Mouse (Mus musculus) lung, adult 10 weeks (tissue): ENCODE data around the gene Xkr8. TPM values are rescaled to one million over a fixed set of nuclear protein-coding genes. Genes with fewer than 3 reads are reported as not detected.

Experiments
- polyA plus RNA-seq: library from polyadenylated mRNA; stranded (reverse); fragments of 350-450 nt; fragmentation: Illumina TruSeq; extraction: RNeasy Lipid Tissue Mini Kit (QIAGEN cat#74804); gene quantifications from one replicate; pipeline ENCODE4 v1.2.3, GENCODE M21; 2014; ENCODE audit warnings: low read depth, low replicate concordance; ENCODE audit not compliant: insufficient read depth

The Xkr8 gene
- polyA plus RNA-seq: 3.1 TPM

DNA sequence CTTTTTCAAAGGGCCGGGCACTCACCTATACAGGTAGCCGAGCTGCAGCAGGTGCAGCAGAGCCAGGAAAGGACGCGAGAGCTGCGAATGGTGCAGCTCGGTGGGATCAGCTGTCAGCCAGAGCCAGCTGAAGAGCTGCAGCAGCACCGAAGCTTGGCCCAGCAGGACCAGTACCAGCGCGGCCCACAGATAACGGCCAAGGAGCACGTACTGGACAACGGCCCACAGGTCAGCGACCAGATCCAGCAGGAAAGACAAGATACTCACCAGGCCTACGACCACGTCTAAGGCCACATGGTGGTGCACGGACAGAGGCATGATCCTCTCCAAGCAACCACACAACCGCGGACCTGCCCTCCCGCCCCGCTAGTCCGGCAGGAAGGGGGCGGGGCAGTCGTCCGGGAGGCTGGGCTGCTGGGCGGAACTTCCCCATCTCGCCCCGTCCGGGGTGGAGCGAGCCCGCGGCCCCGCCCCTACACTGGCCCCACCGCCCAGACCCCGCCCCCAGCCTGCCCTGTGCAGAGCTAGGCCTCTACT is at the start of gene Xkr8:
TSS of gene Xkr8 (minus strand) at position 399 of the 537 bp plus-strand sequence.

DNA sequence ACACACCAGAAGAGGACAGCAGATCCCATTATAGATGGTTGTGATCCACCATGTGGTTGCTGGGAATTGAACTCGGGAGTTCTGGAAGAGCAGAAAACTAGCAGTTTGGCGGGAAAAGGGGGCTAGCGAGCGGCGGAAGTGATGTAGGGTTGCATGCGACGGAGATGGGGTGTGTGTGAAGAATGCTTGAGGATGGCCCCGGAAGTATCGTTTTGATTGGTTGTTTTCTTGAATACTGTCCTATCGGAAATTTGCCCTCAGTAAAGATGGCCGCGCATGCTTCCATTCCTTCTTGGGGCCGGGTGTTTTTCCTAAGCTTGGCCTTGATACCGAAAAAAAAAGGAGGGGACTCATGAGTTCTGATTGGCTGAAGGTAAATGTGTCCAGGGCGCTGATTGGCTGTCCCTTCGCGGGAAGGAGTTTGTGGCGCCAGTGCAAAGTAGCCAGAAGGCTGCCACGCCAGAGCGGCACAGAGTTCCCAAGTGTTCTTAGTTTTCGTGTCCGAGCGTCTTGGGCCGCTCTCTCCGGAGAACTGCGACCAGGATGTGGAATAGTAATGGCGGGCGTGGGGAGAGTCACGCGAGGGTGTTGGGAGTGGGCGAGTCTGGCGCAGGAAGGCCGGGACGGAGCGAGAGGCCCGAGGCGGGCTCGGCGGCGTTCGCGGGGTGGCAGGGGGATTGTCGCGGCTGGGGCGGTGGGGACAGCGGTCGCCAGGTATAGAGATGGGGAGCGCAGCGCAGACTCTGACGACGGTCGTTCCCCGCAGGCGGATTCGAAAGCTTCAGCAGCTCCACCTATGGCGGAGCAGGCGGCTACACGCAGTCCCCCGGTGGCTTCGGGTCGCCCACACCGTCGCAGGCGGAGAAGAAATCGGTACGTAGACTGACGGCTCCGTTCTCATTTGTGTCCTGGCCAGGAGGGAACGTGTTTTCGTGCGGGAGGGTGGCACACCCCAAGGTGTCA is 35.8 kb upstream of the Xkr8 start, which contains the start of gene Rpa2:
TSS of gene Rpa2 (plus strand) at position 419 of the 963 bp plus-strand sequence.

DNA sequence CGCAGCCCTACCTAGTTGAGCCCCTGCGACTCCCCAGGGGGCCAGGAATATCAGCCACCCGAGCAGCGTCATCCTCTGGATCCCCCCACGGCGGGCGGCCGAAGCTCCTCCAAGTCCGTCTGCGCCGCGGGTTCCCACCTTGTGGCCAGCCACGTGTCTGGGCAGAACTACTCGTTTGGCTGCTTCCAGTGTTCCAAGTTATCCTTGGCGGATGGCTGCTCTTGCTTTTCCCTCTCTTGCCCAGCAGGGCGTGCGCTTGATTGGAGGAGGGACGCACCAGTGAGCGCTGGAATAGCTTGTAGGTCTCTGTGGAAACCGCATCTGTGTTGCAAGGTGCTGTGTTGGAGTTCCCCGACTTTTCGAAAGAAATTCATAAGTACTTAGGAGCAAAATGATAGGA is 24.6 kb upstream of the Xkr8 start, which contains the start of gene Smpdl3b:
TSS of gene Smpdl3b (minus strand) at position 279 of the 400 bp plus-strand sequence.

Other genes with a start within 250 kb of the Xkr8 start
- gene Sesn2, start 222.0 kb downstream of the Xkr8 start, polyA plus RNA-seq: 6.6 TPM
- 312 TPM for gene Atpif1, start 198.9 kb downstream of the Xkr8 start, polyA plus RNA-seq
- gene Dnajc8, start 197.0 kb downstream of the Xkr8 start, polyA plus RNA-seq: 136 TPM
- 2.2 TPM for gene Ptafr, start 168.5 kb downstream of the Xkr8 start, polyA plus RNA-seq
- gene Eya3, start 93.6 kb downstream of the Xkr8 start, polyA plus RNA-seq: 8.0 TPM
- gene Smpdl3b, start 24.7 kb upstream of the Xkr8 start, polyA plus RNA-seq: 2.6 TPM
- 12.4 TPM for gene Rpa2, start 35.8 kb upstream of the Xkr8 start, polyA plus RNA-seq
- 7.6 TPM for gene Themis2, start 63.8 kb upstream of the Xkr8 start, polyA plus RNA-seq
- 31.3 TPM for gene Ppp1r8, start 110.6 kb upstream of the Xkr8 start, polyA plus RNA-seq
- gene Stx12, start 152.0 kb upstream of the Xkr8 start, polyA plus RNA-seq: 56.9 TPM
- 25.8 TPM for gene Fam76a, start 190.0 kb upstream of the Xkr8 start, polyA plus RNA-seq
- gene Fgr, start 241.5 kb upstream of the Xkr8 start, polyA plus RNA-seq: 8.3 TPM